Mouse (Mus musculus) lung, postnatal 10 days (tissue): Measurements from ENCODE around the gene Stac2.

ENCODE experiments used
- DNase-seq: peaks from one replicate; pipeline ENCODE4 v3.0.0; 2021

The Stac2 gene

DNA sequence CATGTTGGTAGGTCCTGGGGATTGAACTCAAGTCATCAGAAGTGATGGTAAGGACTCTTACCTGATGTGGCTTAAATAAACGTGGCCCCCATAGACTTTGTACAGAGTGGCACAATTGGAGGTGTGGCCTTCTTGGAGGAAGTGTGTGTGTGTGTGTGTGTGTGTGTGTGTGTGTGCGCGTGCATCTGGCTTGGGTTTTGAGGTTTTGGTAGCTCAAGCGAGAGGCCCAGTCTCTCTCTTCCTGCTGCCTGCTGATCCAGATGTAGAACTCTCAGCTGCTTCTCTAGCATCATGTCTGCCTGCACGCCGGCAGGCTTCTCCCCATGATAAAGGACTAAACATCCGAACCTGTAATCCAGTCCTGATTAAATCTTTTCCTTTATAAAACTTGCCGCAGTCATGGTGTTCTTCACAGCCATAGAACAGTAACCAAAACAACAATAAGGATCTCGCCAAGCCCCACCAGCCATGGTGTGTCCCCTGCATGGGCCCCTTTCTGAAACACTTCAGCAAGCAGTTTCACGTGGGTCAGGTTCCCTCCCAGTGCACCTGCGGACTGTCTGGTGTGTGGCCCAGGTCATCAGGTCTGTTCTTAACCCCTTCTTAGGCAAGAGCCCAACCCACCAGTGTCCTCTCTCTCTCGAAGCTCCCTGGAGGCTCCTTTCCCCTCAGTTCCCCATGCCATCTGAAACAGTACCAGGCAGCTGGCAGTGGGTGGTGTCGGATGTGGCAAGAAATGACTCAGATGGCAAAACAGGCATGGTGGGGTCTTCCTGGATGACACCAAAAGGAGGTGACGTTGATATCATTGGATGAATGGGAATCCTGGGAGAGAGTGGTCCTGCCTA lies 3.4 kb downstream of the Stac2 start:
- no peak for DNase-seq

DNA sequence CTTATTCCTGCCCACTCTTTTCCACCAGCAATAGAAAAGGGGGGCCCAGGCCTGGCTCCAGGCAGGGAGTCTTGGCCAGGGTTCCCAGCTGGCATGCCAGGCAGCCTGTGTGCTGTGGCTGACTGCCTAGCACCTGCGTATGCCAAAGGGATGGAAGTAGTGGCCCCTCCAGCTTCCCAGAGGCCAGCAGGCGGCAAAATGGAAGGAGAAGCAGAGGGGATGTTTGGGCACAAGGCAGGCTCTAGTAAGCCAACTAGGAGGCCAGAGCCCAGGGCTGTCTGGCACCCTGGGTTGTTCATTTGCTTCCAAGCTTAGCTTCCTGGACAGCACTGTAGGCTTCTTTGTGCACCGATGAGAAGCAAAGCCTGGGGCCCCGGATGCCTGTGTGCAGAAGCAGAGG lies 5.5 kb downstream of the Stac2 start:
- DNase-seq: no peak

DNA sequence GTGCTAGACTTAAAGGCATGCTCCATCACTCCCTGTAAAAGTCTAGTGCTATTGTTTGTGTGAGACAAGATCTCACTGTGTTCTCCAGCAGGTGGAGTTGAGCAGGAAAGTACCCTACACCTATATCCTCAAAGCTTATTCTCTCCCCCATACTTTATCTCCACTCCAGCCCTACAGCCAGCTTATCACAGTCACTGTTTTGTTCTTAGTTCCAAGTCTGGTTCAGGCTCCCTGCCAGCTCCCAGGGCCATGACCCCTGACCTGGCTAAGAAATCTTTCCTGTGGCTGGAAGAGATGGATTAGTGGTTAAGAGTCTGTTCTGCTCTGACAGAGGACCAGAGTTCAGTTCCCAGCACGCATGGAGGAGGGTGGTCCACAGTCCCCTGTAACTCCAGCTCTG lies 6.8 kb downstream of the Stac2 start:
- DNase-seq: no peak

DNA sequence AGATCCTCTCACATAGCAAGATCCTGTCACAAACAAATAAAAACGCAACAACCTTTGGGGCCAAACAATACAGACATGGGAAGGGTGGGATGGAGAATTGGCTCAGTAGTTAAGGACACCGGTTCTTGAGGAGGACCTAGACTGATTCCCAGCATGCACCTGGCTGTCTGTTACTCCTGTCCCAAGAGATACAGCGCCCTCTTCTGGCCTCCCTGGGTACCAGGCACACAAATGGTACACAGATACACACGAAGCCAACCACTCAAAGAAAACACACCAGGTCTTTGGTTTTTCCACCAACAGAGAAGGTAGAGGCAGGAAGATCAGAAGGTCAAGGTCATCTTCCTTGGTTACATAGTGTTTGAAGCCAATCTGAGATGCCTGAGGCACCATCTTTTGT lies 7.7 kb downstream of the Stac2 start:
- no peak for DNase-seq

DNA sequence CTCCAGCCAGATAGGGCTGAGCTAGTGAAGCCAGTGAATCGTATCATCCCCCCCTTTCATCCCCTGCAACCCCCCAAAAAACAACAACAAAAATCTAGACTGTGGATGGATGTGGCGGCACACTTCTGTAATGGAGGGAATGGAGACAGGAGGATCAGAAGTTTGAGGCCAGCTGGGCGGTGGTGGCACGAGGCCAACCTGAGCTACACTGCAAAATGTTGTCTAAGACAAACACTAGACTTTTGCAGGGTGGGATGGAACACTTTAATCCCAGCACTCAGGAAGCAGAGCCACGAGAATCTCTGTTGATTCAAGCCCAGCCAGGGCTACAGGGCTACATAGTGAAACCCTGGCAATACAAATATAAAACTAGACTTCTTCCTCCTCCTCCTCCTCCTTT lies 9.2 kb downstream of the Stac2 start:
- no peak for DNase-seq

DNA sequence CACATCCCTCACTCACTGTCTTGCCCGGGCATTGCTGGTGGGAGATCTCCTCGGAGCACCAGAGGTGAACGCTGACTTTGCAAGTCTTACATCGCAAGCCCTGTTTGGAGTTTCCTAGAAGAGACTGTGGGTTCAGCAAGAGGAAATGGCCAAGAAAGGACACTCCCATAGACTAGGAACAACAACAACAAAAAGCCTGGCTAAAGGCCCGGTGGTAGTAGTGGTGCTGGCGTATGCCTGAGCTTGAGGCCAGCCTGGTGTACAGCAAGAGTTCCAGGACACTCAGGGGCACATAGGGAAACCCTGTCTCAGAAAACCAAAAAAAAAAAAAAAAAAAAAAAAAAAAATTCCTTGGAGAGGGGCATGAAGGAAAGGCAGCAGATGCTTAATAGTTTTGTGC lies 10.5 kb downstream of the Stac2 start:
- DNase-seq: peak; percentile 61

DNA sequence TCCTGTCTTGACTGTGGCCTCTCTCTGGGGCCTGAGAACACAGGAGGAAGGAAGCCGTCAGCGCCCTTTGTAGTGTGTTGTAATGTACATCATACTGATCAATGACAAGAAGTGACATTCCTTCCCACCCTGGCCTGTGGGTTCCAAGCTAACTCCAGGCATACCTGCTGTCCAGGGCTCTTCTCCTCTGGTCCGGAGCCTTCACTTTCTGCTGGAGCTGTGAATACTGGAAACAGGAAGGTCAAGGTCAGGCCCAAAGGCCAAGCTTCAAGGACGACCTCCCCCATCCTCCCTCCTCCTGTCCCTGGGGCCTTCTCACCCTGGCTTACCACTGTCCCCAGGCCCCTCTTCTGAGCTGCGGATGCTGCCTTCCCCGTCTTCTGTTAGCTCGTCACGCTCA lies 12.3 kb downstream of the Stac2 start:
- DNase-seq: no peak

DNA sequence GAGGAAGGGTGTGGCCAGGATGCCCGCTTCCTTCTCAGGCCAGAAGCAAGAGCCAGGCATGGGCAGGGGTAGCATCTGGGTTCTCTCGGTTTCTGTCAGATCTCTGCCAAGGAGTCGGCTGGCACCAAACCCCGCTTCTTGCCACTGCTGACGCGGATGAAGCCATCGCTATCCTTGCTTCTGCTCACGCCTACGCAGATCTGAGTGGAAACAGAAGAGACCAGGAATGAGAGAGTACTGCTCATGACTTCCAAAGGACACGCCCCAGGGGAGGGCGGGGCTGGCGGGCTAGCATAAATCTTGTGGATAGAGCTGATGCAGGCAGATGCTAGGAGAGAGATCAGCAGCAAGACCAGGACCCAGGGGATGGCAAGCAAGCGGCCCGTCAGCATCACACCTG lies 15.4 kb downstream of the Stac2 start:
- DNase-seq: peak; percentile 60

DNA sequence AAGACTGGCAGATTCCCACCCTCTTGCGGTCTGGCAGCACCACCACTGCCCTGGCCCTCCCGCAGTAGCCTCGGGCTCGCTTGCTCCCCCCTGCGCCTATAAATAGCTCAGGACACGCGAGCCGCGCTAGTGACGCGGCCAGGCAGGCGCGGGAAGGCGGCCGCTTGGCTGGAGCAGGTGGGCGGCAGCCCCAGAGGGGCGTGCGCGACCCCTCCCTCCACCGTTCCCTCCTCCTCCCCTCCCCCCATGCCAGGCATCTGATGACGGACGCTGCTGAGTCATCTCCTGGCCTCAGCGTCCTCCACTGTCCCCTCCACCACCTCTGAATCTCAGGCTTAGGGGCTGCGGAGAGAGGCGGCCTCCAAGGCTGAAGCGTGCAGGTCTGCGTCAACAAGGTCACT lies 17.3 kb downstream of the Stac2 start:
- peak; percentile 57 for DNase-seq

DNA sequence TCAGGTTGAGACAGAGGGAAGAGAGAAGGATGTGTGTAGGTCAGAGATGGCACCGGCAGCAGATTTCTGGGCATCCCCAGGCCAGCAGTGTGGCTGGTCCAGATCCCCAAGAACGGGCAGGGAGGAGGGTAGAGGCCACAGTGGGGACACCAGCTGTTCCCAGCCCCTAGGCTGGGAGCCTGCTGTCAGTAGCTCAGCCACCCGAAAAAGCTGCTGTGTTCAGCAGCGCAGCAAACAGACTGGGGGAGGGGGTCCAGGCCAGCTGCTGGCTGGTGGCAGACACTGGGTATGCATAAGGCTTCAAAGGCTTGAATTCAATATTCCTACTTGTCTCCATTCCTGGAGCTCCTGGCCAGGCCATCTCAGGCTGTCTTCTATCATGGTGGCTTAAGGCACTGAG lies 18.4 kb downstream of the Stac2 start:
- DNase-seq: peak; percentile 63

DNA sequence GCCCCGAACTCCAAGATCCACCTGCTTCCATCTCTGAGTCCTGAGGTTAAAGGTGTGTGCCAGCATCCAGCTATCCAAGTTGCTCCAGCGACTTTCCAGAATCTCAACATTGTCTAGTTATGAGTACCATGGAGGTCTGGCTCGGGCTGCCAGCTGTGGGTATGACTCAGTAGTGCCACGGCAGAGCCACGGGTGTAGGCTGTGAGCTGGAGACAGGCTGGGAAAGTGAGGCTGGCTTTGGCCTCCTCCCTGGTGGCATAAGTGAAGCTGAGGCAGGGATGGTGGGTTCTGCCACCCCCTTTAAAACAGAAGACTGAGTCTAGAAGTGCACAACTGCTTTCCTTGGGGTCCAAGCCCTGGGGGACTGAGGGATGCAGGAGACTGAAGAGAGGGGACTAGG lies 19.2 kb downstream of the Stac2 start:
- DNase-seq: no peak

DNA sequence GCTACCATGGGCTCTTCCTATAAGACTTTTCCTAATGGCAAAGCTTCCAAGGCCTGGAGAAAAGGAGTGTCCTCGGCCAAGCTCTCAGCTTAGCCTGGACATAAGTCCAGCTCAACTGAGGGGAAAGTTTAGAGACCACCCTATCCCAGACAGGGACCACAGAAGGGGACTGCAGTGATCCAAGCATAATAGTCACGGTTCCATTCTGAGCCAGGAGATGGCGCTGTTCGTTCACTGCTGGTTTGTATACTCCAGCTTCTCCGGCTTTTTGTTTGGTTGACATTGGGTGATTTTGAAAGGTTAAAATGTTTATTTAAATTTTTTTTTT lies 21.9 kb downstream of the Stac2 start:
- peak; percentile 85 for DNase-seq

DNA sequence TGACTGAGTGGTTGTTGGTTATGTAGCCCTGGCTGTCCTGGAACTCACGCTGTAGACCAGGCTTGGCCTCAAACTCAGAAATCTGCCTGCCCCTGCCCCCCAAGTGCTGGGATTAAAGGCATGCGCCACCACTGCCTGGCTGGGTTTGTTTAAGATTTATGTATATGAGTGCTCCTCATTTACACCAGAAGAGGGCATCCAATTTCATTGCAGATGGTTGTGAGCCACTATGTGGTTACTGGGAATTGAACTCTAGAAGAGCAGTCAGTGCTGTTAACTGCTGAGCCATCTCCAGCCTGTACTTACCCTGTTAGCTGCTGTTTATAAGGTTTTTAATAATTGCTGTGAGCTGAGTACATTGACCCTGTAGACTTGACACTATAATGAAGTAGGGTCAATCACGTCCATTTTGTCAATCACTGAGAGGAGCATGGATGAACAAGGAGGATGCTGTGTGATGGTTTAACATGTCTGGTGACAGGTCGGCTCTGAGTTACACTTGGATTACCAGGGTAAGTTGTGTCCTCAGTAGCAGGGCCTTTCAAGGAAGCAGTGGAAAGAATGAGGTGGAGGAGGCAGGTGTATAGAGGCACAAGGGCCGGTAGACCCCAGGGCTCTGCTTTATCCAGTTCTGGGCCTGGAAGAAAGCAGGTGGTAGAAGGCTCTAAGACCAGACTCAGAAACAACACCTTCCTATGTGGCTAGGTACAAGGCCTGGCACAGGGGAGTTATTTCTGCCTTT lies 22.4 kb downstream of the Stac2 start:
- DNase-seq: no peak

DNA sequence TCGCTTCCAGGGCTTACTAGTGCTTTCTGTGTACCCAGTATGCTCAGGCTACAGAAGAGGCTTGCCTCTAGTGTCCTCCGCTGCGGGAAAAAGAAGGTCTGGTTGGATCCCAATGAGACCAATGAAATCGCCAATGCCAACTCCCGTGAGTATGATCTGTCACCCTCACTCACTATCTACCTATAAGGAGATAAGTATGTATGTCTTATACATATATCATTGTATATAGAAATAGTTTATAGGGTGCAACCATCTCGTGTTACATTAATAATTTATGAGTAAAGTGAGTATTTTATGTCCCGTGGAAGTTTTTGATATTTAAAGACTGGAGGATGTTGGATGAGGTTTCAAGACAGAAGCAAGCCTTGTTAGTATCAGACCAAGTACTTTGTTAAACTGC lies 25.5 kb downstream of the Stac2 start:
- no peak for DNase-seq

DNA sequence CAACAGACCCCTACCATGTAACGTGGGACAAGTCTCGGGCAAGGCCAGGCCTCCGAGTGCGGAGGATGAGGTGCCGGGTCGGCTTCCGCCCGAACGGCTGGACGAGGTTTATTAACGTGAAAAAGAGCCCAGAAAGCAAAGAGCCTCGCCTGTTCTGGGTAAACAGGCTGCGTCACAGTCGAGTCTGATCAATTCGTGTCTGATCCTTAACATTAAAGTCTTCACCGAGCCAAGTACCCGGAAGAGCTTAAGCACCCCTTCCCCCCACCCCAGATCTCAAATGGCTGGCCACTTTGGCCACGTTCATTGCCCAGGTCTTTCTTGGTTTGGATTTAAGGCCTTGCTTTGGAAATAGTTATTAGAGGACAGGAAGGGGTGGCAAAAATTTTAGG lies 26.0 kb downstream of the Stac2 start:
- no peak for DNase-seq

DNA sequence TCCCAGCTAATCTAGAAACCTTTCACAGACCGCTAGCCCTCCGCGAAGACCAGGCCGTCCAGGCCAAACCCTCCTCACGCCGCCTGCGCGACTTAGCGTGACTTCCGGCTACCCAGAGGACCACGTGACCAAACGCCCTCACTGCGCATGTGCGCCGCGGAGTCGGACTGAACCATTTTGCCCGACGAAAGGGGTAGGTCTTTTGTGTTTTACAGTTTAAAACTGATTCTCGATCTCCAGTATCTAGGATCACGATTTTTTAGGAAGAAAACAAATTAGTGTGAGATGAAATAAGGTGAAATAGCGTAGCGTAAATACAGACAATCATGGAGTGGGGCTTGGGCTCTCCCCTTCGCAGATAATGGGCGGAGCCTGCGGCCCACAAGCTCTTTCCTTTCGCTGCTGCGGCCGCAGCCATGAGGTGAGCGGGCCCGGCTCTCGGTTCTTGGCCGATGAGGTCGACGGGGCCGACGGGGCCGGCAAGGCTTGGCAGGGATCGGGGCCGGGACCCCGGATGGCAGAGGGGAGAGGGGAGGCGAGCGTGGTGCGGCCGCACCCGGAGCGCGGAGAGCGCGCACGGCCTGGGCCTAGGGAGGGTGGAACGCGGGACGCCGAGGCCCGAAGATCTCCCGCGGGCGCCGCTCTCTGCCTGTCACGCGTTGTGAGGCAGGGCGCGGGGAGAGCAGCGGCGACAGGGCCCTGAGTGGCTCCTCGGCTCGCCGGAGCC lies 26.5 kb downstream of the Stac2 start, which contains the start of gene Rpl19:
TSS of gene Rpl19 (plus strand) at position 141 of the 727 bp plus-strand sequence.
- DNase-seq: peak; percentile 94

DNA sequence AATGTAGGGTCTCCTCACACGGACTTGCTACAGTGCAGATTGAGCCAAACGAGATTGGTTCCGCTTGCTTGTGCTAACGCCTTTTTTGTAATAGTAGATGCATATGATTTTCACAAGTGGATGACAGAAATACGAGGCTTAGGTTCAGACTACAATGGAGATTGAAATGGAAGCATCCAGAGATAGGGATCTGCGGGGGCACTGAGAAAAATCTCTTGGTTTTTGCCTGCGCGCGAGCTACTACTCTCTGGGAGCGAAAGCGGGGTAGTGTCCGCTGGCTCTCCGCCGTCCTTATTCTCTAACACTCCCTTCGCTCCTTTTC lies 27.1 kb downstream of the Stac2 start:
- DNase-seq: no peak

DNA sequence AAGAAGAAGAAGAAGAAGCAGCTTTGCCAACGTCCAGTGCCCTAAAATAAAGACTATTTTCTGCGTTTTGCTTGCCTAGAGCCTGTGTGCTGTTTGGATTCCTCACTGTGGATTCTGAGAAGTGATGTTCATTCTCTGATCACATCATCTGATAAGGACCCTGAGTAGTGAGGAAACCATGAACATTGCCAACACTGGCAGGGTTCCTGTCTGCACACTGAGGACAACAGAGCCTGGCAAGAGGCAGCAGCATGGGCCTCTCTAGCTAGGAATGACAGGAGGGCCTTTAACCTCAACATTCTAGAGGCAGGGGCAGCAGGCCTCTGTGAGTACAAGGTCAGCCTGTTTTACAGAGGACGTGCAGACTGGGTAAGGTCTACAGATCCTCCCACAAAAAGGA lies 28.7 kb downstream of the Stac2 start:
- no peak for DNase-seq

DNA sequence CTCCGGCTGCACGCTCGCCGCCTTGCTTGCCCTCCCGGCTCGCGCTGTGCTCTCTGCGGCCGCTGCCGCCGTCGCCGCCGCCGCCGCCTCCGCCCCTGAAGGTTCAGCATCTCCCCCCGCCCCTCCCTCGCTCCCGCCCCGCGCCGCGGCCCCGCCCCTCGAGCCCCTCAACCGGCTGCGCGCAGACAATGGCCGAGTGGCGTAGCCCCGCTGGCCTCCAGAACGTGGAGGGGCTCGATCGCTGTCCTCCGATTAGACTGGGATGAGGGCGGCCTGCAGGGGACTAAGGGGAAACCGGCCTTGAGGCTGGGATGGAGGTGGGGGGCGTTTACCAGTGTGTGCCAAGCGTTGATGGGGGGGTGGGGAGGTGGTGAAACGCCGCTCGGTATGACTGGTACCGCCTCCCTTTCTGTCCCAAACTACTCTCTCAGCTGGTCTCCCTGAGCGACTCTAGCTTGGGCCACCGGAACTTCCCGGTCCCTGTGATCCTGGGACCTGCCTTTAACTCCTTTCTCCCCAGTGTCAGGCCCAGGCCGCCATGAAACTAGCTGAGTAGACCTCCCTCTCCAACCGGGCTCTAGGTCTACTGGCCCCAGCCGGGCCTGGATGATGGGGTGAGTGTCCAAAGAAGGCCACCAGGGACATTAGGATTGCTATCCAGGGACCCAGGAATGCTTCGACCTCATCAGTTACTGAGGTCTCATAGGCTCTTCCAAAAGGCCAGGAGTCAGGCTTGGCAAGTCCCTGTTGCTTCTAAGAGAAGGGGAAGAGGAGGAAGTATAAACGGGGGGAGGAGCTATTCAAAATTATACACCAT lies 30.5 kb downstream of the Stac2 start, which contains the start of gene Cacnb1:
TSS of gene Cacnb1 (minus strand) at position 480 of the 817 bp plus-strand sequence.
- DNase-seq: peak; percentile 76

DNA sequence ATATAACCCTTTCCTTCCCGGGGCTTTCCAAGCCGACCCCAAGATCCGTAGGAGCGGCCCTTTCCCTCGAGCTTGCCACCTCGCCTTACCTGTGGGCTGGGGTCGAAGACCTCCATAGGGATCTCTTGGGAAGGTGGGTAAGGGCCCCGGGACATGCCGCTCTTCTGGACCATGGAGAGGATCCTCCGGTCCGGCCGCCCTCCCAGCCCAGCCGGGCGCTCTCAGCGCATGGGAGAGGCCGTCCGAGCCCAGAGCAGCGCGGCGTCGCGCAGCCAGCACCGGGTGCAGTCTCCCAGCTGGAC lies 31.1 kb downstream of the Stac2 start:
- no peak for DNase-seq

DNA sequence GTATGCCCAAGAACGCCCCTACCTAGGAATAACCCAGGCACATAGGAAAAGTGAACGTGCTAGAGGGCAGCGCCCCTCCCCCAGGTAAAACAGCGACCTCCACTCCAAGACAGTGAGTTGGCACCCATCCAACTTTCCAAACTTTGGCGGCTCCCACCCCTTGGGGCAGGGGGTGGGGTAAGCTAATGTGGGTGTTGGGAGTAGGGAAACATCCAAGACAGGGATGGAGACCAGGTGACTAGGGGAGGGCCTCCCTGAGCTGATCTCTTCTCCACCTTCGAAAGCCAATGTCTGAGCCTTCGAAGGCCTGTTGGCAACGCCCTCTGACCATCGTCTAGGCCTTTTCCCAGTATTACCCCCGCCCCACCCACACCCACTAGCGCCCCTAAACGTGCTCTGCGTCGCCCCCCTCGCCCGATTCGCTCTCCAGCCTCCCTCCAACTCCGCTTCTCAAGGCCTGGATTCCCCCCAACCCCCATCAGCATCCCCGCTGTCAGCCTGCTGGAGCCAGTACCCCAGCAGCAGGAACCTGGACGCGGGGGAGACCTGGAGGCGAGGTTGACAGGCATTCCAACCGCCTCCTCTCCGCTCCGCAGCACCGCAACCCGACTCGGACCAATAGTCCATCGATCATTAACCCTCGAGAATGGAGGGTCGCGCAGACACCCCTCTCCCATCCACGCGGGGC lies 31.6 kb downstream of the Stac2 start:
- DNase-seq: peak; percentile 58

DNA sequence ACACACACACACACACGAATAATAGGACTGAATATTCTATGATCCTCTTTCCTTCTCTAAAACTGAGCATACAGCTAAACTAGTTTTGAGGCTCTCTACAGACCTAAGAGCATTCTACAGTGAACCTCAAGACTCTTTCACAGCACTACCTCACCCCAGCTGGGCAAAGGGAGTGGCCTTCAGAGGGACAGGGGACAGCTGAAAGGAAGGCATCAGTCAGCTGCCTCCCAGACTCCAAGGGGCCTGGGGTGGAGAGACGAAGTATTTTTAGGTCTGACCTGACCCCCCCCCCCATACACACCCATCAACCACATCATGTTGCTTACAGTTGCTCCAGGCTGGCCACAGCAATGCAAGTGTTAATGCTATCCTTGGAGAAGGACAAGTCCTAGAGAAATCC lies 32.1 kb downstream of the Stac2 start:
- no peak for DNase-seq

DNA sequence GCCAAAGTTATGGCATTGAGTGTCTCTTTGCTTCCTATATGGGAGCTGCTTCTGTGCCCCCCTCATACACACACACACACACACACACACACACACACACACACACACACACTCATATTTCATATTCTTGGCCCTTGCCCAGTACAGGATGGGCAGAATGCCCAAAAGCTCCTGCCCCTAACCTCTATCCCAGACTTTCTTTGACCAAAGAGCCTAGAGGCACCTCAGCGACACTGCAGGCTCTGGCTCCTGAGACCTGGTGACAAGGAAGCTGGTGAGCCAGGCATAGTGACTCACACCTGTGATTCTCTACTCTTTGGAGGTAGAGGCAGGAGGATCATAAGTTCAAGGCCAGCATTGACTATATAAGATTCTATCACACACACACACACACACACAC lies 32.6 kb downstream of the Stac2 start:
- DNase-seq: no peak
